Mouse (Mus musculus) adrenal gland, postnatal 25 days (tissue): ENCODE results near the gene 1110012L19Rik. TPM values are rescaled to one million over a fixed set of nuclear protein-coding genes. Genes with fewer than 3 reads are reported as not detected.
"Not testable (repeated sequence)": the region's sequence is repeated elsewhere in the genome, so short reads cannot be mapped to it uniquely, and the experiment has no call there.

ENCODE experiments used
- DNase-seq: peaks from one replicate; pipeline ENCODE4 v3.0.0; 2021; ENCODE audit warnings: mixed read lengths
- long read RNA-seq: library from polyadenylated mRNA; stranded (forward); transcript quantifications from one replicate; pipeline ENCODE4 v2.0.0, GENCODE M21; 2021
- total RNA-seq: library from RNA; stranded (reverse); gene quantifications from 2 replicates; pipeline ENCODE4 v1.2.3, GENCODE M21; 2021

1110012L19Rik gene
- total RNA-seq = 18.1 and 19.9 TPM in 2 replicates
- long read RNA-seq, transcript 1110012L19Rik-201 (3 exons, 1,094 nt) = major isoform, 24 of 26 reads
- long read RNA-seq, partial matches to known transcripts = 2 of 26 reads
- long read RNA-seq, other reads (novel, unspliced or antisense) = 0 of 26 reads

GRCm38 (mm10) chrX:70385276-70385961 is at the start of gene 1110012L19Rik:
TSS of gene 1110012L19Rik (plus strand) at chrX:70385877.
- DNase-seq = peak; percentile 54

- no peak for DNase-seq
Observed at GRCm38 (mm10) chrX:70362985-70363384, 22.7 kb upstream of the 1110012L19Rik start.

- DNase-seq = no peak
Observed at GRCm38 (mm10) chrX:70363446-70363845, 22.2 kb upstream of the 1110012L19Rik start.

- DNase-seq = no peak
Observed at GRCm38 (mm10) chrX:70364202-70364601, 21.5 kb upstream of the 1110012L19Rik start.

GRCm38 (mm10) chrX:70364661-70365613 is 20.7 kb upstream of the 1110012L19Rik start, which contains the start of gene Ids:
TSS of gene Ids (minus strand) at chrX:70365084.
- peak; percentile 85 for DNase-seq

- DNase-seq = not testable (repeated sequence)
Observed at GRCm38 (mm10) chrX:70369758-70370157, 15.9 kb upstream of the 1110012L19Rik start.

- DNase-seq = not testable (repeated sequence)
Observed at GRCm38 (mm10) chrX:70374469-70375110, 11.1 kb upstream of the 1110012L19Rik start.

GRCm38 (mm10) chrX:70384917-70385275 is 781 bp upstream of the 1110012L19Rik start:
- no peak for DNase-seq

- peak; percentile 6 for DNase-seq
Observed at GRCm38 (mm10) chrX:70385962-70386351, 280 bp downstream of the 1110012L19Rik start.

- DNase-seq = not testable (repeated sequence)
Observed at GRCm38 (mm10) chrX:70392636-70393035, 7.0 kb downstream of the 1110012L19Rik start.

GRCm38 (mm10) chrX:70425473-70425872 is 39.8 kb downstream of the 1110012L19Rik start:
- not testable (repeated sequence) for DNase-seq

Other genes starting within 250 kb of the 1110012L19Rik start
- gene Ids, start 20.8 kb upstream of the 1110012L19Rik start, total RNA-seq = 28.6 and 28.8 TPM in 2 replicates
- 56.1 and 88.7 TPM in 2 replicates for gene Tmem185a, start 91.3 kb downstream of the 1110012L19Rik start, total RNA-seq